Mouse (Mus musculus): ENCODE data around the gene Slc41a2. TPM values are rescaled to one million over a fixed set of nuclear protein-coding genes. Genes with fewer than 3 reads are reported as not detected.

Slc41a2 gene
- total and polyA plus RNA-seq, 3 experiments, result 0.92 to 2.4 (median 1.5) TPM

DNA sequence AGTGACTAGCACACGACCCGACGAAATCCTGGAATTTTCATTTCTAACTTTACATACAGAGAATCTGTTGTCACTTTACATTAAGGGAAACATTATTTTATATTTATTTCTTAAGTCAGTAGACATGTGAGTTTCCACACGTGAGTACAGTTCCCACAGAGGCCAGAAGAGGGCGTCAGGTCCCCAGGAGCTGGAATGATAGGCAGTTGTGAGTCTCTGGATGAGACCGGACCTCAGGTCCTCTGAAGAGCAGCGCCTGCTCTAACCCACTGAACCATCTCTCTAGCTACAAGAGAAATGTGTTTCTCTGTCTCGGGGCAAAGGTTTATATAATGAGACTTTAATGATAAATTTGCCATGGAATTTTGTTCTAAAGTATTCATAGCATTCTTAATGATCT lies 86.3 kb downstream of the Slc41a2 start:
- Histone ChIP-seq H3K4me3 (no peak overlapping the region), H3K27me3 (ENCODE audit: control insufficient read depth, insufficient read depth, low read length) (no peaks in the 10 kb centered on the region), H3K79me2 (replicated peaks; ENCODE audit: control insufficient read depth, insufficient read depth, low read length) (no peaks in the 10 kb centered on the region), H3K27ac (no peak overlapping the region), H3K9ac (ENCODE audit: low read depth, low read length) (no peak overlapping the region), H3K36me3 (ENCODE audit: control insufficient read depth, insufficient read depth, low read length) (no peaks in the 10 kb centered on the region), H3K4me1 (ENCODE audit: control insufficient read depth, insufficient read depth, low read length) (no peaks in the 10 kb centered on the region)
- intact Hi-C loops (cut with DNase I), result no loop called here
- no peak for DNase-seq
- TF ChIP-seq EP300 (IDR thresholded peaks at IDR 0.05; ENCODE audit: insufficient read depth, low read depth, low read length) (no peak), CTCF (IDR thresholded peaks at IDR 0.05) (peak; percentile 49)
- WGBS, result 68% methylated on average over 8 of the region's 8 CpGs

DNA sequence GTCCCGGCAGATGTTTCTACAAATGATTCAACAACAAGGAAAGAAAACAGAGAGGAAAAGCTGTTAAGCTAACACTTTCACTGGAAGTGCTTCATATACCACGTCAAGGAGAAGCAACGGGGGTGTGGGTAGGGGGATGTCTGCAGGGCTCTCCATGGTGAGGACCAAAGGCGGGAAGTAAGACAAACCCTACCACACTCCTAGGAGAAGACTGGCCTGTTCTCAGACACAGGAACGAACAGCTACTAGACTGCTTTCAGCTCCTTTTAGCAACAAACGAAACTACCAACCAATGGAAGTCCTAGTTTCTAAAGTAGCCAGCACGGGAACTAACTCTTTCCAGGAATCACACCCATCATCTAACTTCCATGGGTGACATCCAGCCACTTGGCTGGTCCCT lies 89.6 kb downstream of the Slc41a2 start:
- DNase-seq, result no peak
- H3K27me3 ChIP-seq (ENCODE audit: control insufficient read depth, insufficient read depth, low read length), result no peaks in the 10 kb centered on the region
- no peaks in the 10 kb centered on the region for H3K36me3 ChIP-seq (ENCODE audit: control insufficient read depth, insufficient read depth, low read length)
- 65% methylated on average over 7 of the region's 7 CpGs for whole genome bisulfite sequencing
- TF ChIP-seq CTCF (IDR thresholded peaks at IDR 0.05), result no peak
- no peak for TF ChIP-seq EP300 (IDR thresholded peaks at IDR 0.05; ENCODE audit: insufficient read depth, low read depth, low read length)
- no peak for TF ChIP-seq POLR2A (IDR thresholded peaks at IDR 0.05; ENCODE audit: insufficient read depth, low read depth, low read length)
- H3K27ac ChIP-seq, result no peak overlapping the region
- no peaks in the 10 kb centered on the region for H3K4me1 ChIP-seq (ENCODE audit: control insufficient read depth, insufficient read depth, low read length)
- intact Hi-C loops (cut with DNase I), result no loop called here
- no peaks in the 10 kb centered on the region for H3K79me2 ChIP-seq (replicated peaks; ENCODE audit: control insufficient read depth, insufficient read depth, low read length)
- no peak overlapping the region for H3K9ac ChIP-seq (ENCODE audit: low read depth, low read length)
- no peak overlapping the region for H3K4me3 ChIP-seq

DNA sequence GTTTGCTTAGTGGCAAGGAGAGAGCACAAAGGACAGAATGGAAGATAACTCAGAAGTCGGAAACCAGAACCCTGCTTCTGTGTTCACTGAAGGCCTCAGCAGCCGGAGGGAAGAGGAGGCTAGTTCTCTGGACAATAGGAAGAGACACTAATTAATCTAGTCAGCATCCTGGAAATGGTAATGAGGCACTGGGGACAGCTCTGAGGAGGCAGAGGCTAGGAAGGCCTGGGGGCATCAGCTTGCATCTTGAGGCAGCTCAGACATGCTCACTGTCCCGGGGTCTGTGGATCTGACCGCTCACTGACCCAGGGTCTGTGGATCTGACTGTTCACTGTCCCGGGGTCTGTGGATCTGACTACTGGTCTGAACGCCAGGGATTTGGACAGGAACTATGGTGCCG lies 92.0 kb downstream of the Slc41a2 start:
- TF ChIP-seq CTCF (IDR thresholded peaks at IDR 0.05), result no peak
- no peak for TF ChIP-seq POLR2A (IDR thresholded peaks at IDR 0.05; ENCODE audit: insufficient read depth, low read depth, low read length)
- no peak for TF ChIP-seq EP300 (IDR thresholded peaks at IDR 0.05; ENCODE audit: insufficient read depth, low read depth, low read length)
- intact Hi-C loops (cut with DNase I), result no loop called here
- WGBS, result 83% methylated on average over 7 of the region's 7 CpGs

DNA sequence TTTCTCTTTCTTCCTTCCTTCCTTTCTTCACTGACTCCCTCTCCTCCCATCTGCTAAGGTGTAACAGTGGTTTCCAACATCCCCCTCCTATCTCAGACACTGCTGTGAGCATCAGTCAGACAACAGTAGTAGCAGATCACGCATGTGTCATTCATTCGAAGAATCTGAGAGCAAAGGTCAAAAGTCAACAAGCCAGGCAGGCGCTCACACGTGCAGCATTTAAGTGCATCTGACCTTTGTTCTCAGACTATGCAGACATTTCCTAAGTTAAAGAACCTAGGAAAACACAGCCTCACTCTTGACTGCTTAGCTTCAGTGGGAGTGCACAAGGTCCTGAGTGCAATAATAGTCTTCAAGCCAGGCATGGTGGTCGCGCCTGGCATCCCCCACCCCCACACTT lies 93.6 kb downstream of the Slc41a2 start:
- WGBS, result 73% methylated on average over 6 of the region's 6 CpGs
- DNase-seq, result no peak
- Histone ChIP-seq H3K79me2 (replicated peaks; ENCODE audit: control insufficient read depth, insufficient read depth, low read length) (no peaks in the 10 kb centered on the region), H3K36me3 (ENCODE audit: control insufficient read depth, insufficient read depth, low read length) (no peaks in the 10 kb centered on the region), H3K27ac (no peak overlapping the region), H3K9ac (ENCODE audit: low read depth, low read length) (no peak overlapping the region), H3K4me3 (no peak overlapping the region), H3K27me3 (ENCODE audit: control insufficient read depth, insufficient read depth, low read length) (no peaks in the 10 kb centered on the region), H3K4me1 (ENCODE audit: control insufficient read depth, insufficient read depth, low read length) (no peaks in the 10 kb centered on the region)
- no peak for TF ChIP-seq EP300 (IDR thresholded peaks at IDR 0.05; ENCODE audit: insufficient read depth, low read depth, low read length)
- no peak for TF ChIP-seq CTCF (IDR thresholded peaks at IDR 0.05)
- TF ChIP-seq POLR2A (IDR thresholded peaks at IDR 0.05; ENCODE audit: insufficient read depth, low read depth, low read length), result no peak
- intact Hi-C loops (cut with DNase I), result no loop called here

More for the DNA sequence above, 92.0 kb downstream of the Slc41a2 start:
- Histone ChIP-seq H3K27me3 (ENCODE audit: control insufficient read depth, insufficient read depth, low read length) (no peaks in the 10 kb centered on the region), H3K36me3 (ENCODE audit: control insufficient read depth, insufficient read depth, low read length) (no peaks in the 10 kb centered on the region), H3K4me1 (ENCODE audit: control insufficient read depth, insufficient read depth, low read length) (no peaks in the 10 kb centered on the region), H3K9ac (ENCODE audit: low read depth, low read length) (no peak overlapping the region), H3K27ac (no peak overlapping the region), H3K79me2 (replicated peaks; ENCODE audit: control insufficient read depth, insufficient read depth, low read length) (no peaks in the 10 kb centered on the region), H3K4me3 (no peak overlapping the region)
- no peak for DNase-seq

DNA sequence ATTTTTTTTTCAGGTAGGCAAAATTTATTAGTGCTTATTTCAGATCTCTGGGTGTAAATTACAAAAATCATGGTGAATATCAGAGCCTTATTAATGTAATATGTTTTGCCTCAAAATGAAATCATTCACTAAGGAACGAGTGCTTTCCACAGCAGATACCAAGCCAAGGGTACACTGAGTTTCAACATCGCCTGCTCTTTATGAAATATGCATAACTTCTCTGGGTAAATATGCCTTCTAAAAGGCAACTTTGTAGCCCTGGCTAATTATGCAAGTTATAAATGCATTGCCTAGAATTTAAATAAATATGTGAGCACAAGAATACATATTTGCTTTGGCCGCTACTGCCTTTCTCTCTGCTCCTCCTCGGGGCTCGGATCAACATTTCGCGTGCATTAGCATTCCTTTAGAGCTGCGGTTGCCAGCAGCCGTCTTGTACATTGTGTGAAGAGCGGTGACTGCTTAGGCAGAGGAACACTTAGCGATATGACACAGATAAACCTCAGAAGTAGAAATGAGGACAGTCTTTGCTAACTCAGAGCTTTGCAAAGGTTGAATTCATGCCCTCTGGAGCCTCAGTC lies 95.5 kb downstream of the Slc41a2 start:
- no peak for DNase-seq
- Histone ChIP-seq H3K4me3 (no peak overlapping the region), H3K4me1 (ENCODE audit: control insufficient read depth, insufficient read depth, low read length) (no peaks in the 10 kb centered on the region), H3K79me2 (replicated peaks; ENCODE audit: control insufficient read depth, insufficient read depth, low read length) (no peaks in the 10 kb centered on the region), H3K36me3 (ENCODE audit: control insufficient read depth, insufficient read depth, low read length) (no peaks in the 10 kb centered on the region), H3K27me3 (ENCODE audit: control insufficient read depth, insufficient read depth, low read length) (no peaks in the 10 kb centered on the region), H3K27ac (no peak overlapping the region), H3K9ac (ENCODE audit: low read depth, low read length) (no peak overlapping the region)
- intact Hi-C loops (cut with DNase I), result no loop called here
- 46% methylated on average over 11 of the region's 11 CpGs for WGBS
- TF ChIP-seq EP300 (IDR thresholded peaks at IDR 0.05; ENCODE audit: insufficient read depth, low read depth, low read length), result no peak
- TF ChIP-seq POLR2A (IDR thresholded peaks at IDR 0.05; ENCODE audit: insufficient read depth, low read depth, low read length), result no peak

DNA sequence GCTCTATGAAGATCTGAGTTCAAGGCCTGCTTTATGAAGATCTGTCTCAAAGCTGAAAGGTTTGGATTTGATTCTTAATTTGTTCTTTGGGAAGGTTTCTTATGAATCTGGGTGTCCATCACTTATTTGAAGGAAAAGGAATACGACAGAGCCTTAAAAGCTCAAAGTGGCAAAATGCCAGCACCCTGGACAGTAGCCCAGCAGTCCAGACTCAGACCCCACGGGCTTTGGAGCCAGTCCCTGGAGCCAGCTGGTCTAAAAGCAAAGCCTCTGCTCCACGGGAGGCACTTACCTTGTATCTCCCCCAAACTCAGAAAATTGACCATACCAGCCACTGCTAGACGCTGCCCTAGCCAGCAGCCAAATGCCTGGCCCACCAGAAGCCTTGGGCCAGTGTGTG lies 103.3 kb downstream of the Slc41a2 start:
- 41% methylated on average over 4 of the region's 4 CpGs for WGBS
- Histone ChIP-seq H3K9ac (ENCODE audit: low read depth, low read length) (no peak overlapping the region), H3K36me3 (ENCODE audit: control insufficient read depth, insufficient read depth, low read length) (no peaks in the 10 kb centered on the region), H3K27ac (no peak overlapping the region), H3K4me3 (no peak overlapping the region), H3K27me3 (ENCODE audit: control insufficient read depth, insufficient read depth, low read length) (no peaks in the 10 kb centered on the region), H3K4me1 (ENCODE audit: control insufficient read depth, insufficient read depth, low read length) (no peaks in the 10 kb centered on the region), H3K79me2 (replicated peaks; ENCODE audit: control insufficient read depth, insufficient read depth, low read length) (no peaks in the 10 kb centered on the region)
- DNase-seq, result no peak
- TF ChIP-seq POLR2A (IDR thresholded peaks at IDR 0.05; ENCODE audit: insufficient read depth, low read depth, low read length) (no peak), EP300 (IDR thresholded peaks at IDR 0.05; ENCODE audit: insufficient read depth, low read depth, low read length) (no peak), CTCF (IDR thresholded peaks at IDR 0.05) (no peak)
- intact Hi-C loops (cut with DNase I), result no loop called here

Measured in heart, adult 2 months (tissue).